Mouse (Mus musculus) large intestine, adult 2 months (tissue): ENCODE data around the gene Cryga. TPM values are rescaled to one million over a fixed set of nuclear protein-coding genes. Genes with fewer than 3 reads are reported as not detected.
A peak's percentile ranks its signal among the peaks of the same experiment; 100 is the strongest.

Experiments used
- DNase-seq: peaks from one replicate; pipeline ENCODE4 v3.0.0-alpha.2; 2012; ENCODE audit warnings: low read depth, low spot score
- WGBS: fragments of 180-500 bp; shearing (Covaris S2); methylation state at CpG from one replicate; pipeline ENCODE4 v1.1.7; 2018; 5-methylcytosine and 5-hydroxymethylcytosine counted together
- polyA plus RNA-seq: library from polyadenylated mRNA; depleted of rRNA; stranded (reverse); fragments of >200 nt; gene quantifications from 2 replicates; pipeline ENCODE4 v1.2.3, GENCODE M21; 2012; rRNA removed

Gene Cryga
- polyA plus RNA-seq, result not detected in 2 replicates

DNA sequence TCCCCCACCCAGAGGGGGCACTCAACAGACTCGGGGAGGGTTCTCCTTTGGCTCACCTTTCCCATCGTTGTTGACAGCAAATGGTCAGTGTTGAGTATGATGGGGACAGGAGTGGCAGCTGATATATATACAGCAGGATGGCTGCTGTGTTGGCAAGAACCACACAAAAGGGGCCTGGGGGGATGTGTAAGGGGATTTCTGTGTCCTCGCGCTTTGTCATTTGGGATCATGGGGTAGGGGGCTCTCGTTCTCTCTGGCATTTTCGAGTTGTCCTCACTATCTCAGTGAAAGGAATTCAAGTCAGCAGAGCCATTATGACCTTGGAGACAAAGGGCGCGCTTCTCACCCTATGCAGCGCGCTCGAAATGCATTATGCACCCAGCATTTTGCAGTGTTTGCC lies at the start of gene Cryga:
Gene Cryga (minus strand): TSS at position 101 of the 400 bp plus-strand sequence.
- 89% methylated on average over 11 of the region's 11 CpGs for WGBS
- DNase-seq, result no peak

DNA sequence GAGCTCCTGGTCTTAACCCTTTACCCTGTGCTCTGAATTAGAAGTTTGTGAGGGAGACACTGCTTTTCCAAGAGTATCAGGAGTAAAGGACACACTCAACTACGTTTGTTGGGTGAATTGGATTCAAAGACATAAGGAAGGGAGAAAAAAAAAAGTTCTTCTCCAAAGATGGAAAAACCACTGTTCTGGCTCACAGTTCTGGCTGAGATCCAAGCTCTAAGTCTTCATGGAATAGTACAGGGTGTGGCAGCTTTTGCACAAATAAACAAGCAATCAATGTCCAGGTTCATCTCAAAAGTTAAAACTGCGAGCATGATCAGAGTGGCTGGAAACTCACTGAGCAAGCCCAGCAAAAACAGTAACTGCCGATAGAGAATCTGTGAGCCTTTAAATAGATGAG lies 44.8 kb upstream of the Cryga start:
- WGBS, result 23% methylated on average over 3 of the region's 3 CpGs
- DNase-seq, result no peak

DNA sequence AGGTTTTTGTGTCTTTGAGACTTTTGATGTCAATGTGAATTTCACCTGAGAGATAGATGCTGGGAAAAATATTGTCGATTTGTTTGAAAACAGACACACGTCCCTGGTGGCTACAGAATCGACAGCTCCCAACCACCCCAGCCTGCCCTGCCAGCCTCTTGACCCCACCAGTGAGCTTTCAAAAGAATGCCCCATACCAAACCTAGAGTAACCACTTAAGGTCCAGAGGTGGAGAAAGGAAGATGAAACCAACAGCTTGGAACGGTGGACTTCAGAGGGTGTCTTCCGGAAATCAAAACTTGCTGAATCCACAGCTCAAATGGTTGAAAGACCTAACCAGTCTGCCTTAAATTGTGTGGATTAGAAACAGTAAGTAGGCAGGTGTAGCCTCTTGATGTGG lies 44.2 kb upstream of the Cryga start:
- WGBS, result 95% methylated on average over 5 of the region's 5 CpGs
- no peak for DNase-seq

DNA sequence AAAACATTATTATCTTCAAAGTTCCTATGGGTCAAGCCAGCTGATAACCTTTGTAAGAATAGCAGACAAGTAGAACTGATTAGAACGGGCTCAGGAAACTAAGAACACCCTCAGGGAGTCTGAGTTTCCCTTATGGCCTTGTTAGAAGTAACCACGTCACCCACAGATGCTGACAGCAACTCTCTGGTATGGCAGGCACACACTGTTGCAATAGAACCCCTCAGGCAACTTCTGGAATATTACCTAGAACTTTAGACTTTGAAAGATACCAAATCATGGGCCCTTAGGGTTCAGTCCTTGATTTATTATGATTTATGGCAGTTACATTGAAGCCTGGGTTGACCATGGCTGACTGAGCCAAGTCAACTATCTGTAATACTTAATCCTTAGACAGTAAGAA lies 43.4 kb upstream of the Cryga start:
- no peak for DNase-seq
- WGBS, result 45% methylated on average over 2 of the region's 2 CpGs

DNA sequence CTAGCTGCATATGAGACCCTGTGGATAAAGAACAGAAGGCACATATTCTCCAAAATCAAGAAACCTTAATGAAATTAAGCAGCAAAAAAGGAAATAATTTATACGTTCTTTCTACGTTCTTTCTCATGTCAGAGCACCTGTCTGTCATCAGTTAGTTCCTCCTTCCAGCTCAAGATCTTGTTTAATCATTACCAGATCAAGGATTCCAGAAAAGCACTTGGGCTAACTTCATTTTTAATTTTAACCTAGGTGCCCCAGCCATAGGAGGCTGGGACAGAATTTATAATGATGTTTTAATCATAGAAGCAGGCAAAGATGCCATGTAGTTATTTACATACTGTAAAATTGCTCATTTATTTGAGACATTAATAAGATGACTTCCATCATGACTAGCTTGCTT lies 41.6 kb upstream of the Cryga start:
- 43% methylated on average over 2 of the region's 2 CpGs for WGBS
- no peak for DNase-seq

DNA sequence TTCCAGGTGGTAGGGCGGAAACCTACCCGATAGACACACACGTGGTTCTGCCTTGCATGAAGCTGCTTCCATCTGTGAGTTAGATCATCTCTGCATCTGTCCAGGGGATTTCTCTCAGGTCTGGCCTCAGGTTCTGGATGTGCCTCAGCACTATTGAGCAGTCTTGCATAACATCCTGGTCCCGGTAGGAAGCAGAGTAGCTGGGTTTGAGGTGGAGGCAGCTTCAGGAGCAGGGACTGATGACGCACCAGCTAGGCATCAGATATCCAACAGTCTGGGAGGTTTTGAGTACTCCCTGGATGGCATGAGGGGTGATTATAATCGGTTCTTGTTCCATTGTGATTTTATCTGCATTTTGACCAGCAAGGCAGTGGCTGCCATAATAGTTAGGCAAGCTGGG lies 34.4 kb upstream of the Cryga start:
- DNase-seq, result no peak
- 83% methylated on average over 6 of the region's 6 CpGs for WGBS

DNA sequence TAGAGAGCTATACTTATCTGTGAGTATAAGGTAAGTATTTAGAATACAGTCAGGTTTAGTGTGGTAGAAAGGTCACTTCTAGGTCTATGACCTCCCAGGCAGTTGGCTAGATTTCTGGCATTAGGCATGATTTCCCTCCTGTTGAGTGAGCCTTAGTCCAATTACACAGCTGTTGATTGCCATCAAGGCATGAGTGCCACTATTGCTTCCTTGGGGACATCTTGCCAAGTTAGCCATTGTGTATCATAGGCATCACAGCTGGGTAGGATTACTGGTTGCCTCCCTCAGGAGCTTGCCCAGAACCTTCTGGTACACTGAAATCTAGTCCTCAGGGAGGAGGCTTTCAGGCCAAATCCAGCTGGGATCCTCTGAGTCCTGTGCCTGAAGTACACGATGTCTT lies 29.7 kb upstream of the Cryga start:
- 81% methylated on average over 1 of the region's 1 CpGs for WGBS

DNA sequence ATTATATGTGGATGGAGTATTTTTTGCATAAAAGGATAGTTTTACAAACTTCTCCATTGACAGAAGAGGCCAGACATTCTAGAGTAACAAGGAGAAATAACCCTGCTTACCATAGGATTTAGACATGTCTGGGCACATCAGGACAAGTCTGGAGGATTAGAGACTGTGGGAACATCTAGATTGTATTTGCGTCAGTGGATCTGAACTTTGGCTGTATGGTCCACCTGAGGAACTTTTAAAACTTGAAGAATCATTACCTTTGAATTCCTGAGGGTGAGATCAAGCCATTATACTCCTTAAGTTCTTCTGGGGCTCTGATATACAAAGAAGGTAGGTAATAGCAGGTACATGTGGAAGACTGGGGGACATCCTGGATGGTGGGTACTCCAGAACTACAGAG lies 28.5 kb upstream of the Cryga start:
- no peak for DNase-seq
- WGBS, result 90% methylated on average over 1 of the region's 1 CpGs

More for the DNA sequence above, 29.7 kb upstream of the Cryga start:
- DNase-seq, result no peak

DNA sequence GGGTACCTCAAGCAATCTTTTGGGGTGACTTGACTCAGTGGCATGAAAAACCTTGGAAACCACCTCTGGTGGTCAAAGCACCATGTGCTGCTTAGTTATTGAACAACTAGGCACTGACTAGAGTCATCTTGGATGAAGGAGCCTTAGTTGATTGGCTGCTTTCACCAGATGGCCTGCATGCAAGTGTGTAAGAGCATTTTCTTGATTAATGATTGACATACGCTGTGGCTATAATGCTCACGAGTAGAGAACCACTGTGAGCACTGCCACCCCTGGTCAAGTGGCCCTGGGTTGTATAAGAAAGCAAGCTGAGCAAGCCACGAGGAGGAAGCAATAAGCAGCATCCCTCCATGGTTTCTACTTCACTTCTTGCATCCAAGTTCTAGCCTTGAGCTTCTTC lies 27.1 kb upstream of the Cryga start:
- no peak for DNase-seq
- WGBS, result 40% methylated on average over 3 of the region's 3 CpGs

DNA sequence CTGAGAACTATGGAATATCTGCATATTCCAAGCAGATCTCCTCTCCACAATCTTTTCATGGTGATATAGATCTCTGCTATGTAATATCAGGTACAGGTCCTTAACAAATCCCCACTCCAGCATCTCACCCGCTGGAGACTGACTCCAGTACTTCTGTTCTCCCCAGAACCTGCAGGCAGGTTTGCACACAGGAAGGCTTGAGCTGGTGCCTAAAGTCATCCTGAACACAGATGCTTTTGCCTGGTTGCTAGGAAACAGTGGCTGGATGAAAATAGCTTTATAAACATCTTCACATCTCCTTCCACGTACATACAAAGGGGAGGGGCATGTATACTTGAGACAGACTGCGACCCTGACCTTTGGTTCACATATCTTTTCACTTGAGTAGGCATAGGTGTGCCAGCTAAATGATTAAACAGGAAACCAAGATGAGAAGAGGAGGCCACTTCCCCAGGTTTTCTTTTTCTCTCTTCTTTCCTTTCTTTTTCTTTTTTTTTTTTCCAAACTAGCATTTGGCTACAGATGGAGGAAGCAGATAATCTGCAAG lies 26.5 kb upstream of the Cryga start:
- 33% methylated on average over 3 of the region's 3 CpGs for WGBS
- peak; percentile 52 for DNase-seq

DNA sequence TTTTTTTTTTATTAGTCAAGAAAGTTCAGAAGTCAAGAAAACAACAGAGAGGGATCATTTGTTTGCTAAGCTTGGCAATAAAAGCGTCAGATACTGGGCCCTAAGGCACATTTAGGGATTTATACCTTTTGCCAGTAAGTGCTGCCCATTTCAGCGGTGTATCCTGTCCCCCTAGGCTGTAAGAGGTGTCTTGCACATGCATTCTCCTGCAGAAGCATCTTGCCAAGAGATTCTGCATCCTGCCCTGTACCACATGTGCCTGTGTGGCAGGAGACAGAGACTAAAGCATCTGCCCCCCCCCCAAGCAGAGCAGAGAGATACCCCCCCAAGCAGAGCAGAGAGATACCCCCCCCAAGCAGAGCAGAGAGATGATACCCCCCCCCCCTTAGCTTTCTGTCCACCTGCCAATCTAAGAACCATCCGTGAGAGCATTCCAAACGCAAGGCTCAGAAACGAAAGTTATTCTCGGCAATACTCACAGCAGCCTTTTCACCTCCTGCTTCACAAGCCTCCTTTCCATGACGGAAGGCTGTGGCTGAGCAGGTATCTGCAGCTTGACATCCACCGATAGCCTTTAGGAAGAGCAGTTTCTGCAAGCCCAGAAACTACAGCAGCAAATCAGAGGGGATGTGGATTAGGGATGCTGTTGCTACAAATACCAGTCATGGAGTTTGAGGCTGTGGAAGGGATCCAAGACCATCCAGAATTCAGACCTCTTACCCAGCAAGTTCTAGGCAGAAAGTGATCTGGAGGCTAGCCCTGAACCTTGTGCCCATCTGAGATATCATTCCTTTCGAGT lies 19.6 kb upstream of the Cryga start, which contains the start of gene D630023F18Rik:
Gene D630023F18Rik (minus strand): TSS at position 641 of the 799 bp plus-strand sequence.
- no peak for DNase-seq
- 10% methylated on average over 9 of the region's 9 CpGs for WGBS

DNA sequence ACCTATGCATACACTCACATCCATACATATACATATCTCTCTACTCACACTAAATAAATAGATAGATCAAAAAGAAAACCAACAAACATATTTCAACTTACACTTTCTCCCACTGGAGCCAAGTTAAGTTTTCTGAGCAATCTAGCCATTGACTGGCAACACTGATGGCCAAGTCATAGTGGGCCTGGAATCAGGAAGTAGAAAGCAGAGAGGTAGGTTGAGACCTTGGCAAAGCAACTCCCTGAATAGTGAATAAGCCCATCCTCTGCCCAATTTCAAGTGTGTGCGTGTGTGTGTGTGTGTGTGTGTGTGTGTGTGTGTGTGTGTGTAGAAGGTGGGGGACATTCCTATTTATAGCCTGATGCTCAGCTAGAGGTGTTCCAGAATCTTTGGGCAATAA lies 16.3 kb upstream of the Cryga start, which contains the start of gene Gm28845:
Gene Gm28845 (minus strand): TSS at position 121 of the 400 bp plus-strand sequence.
- DNase-seq, result no peak
- WGBS, result 78% methylated on average over 1 of the region's 1 CpGs

DNA sequence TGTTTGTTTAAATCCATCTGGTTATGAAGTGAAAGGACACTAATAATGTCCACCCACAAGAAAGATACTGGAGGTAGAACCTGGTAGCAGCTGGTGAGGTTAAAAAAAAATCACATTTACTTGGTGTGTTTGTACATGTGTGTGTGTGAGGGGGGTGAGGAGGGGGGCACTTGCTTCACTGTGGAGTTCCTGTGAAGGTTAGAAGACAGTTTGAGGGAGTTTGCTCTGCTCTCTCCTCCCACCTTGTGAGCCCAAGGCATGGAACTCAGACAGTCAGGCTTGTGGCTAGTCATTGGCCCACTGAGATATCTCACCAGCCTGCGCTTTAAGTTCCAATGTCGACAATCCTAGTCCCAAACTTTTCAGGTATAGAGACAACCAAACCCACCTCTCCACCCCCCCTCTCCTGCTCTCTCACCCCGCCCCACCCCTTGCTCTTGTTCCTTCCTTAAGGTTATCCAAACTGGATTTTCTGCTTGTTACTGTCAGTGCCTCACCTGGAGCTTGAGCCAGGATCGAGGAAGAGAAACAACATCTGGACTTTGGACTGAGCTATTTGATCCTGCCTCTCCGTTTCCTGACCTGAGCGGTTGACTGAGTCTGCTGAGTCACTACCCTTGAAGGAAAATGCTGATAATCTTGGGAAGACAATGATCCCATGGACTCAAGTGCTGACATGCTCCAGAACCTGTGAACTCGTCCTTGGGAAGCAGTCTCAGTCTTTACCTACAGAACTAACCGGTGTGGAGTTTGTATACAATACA lies 15.2 kb upstream of the Cryga start:
- peak; percentile 90 for DNase-seq
- WGBS, result 24% methylated on average over 8 of the region's 8 CpGs

DNA sequence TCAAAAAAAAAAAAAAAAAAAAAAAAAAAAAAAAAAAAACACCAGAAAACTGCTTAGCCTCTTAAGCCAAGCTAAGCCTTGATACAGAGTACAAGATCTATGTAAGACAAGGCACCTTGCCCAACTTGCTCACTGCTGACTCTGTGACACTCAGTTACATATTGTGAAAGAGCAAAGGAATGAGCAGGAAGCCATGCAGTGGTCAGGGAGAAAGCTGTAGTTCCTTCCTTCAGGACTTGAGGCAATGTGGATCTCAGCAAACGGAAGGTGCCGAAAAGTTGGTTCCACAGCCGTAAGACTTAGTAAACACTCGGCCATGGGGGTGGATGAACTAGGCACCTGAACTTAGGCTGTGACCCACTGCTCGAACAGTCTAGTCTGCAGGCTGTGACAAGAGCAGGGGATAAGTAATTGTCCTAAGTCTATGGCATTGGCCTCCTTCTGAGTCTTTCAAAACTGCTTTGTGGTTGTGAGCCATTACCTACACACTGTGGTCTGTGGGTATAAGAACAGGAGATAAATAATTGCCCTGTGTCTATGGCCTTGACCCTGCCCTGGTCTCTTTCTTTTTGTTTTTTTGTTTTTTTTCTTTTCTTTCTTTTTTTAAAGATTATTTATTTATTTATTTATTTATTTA lies 10.5 kb upstream of the Cryga start:
- no peak for DNase-seq

DNA sequence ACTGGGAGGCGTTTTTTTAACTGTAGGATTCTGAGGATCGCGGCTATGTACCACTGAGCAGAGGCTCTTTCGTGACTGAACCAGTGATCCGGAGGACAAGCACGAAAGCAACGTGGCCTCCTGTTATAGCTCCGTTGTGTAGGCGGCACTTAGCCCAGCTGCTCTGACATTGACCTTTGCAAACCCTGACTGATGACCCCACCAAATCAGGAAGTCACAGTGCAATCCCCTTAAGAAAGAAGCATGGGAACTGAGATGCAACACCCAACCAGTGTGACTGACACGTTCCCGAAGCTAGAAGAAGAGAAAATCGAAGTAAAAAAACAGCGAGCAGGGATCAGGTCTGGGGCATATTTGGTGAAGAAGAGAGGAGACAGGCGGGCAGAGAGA lies 9.6 kb upstream of the Cryga start:
- no peak for DNase-seq
- 35% methylated on average over 14 of the region's 14 CpGs for WGBS

More for the DNA sequence above, 10.5 kb upstream of the Cryga start:
- WGBS, result 86% methylated on average over 5 of the region's 5 CpGs

DNA sequence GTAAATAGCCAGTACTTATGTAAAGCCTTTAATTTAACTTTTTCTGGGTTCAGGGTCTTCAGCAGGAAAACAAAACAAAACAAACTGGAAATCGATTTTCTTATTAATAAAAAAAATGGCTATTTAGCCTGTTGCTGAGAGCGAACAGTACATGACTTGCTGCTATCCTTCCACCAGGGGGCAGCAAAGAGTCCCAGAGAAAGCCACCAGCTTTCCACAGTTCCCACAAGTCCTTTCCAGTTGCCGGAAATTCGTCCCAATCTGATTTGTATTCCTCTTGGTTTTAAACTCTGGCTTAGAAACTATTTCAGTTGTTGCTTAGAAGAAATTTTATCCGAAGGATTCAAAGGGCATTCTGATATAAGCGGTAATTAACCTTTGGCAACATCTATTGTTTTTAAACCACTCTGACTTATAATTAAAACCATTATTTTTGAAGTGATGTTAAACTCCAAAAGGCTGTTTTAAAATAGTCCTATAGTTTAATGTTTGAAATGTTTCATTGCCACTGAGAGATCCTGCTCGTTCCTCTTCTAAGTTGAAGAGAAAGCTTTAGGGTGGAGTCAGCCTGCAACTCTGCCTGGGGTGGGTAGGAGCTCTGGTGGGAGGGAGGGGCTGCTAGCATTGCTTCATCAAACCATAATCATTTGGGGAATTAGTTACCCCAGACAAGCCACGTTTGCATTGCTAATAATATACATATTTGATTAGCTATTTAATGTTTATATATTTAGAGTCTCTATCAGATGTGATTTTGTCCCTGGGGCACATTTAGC lies 9.0 kb upstream of the Cryga start:
- peak; percentile 93 for DNase-seq
- WGBS, result 3% methylated on average over 8 of the region's 8 CpGs

DNA sequence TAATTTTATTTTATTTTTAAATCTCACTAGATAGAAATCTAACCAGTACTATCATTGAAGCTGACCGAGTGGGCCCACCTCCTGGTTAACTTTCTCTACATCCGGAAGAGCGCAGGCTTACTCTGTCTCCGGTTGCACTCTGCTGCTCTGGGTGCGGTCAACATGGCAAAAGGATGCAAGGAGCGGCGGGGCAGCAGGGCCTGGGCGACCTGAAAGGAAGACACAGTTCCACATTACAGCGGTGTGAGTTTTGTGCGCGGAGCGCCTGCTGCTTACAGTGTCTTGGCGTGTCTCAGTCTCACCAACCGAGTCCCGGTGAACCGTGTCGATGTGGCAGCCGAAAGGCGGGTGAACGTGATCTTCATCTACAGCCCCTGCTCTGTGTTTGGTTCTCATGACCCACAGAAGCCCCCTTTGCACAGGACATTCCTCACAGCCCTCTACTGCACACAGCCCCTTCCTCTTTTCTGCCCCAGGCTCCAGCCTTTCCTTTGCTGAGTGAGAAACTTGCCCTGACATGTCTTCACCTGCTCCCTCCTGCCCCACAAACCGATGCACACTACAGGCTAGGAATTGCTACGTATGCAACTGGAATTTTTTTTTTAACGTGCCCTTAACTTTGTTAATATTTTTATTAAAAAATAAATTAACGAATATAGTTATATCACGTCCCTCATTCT lies 6.7 kb upstream of the Cryga start:
- WGBS, result 83% methylated on average over 25 of the region's 25 CpGs
- no peak for DNase-seq

DNA sequence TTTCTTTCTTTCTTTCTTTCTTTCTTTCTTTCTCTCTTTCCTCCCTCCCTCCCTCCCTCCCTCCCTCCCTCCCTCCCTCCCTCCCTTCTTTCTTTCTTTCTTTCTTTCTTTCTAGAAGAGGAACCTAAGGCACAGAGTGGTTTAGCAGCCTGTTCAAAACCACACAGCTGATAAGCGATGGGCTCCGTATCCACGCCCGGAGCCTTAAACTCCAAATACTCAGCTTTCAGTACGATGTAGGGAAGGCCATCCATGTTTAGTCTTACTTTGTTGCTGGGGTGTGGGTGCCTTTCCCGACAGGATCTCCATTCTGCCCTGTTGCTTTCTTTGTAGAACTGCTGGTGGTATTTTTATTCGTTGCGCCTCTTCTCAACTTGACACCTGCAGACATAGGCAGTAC lies 6.0 kb upstream of the Cryga start:
- WGBS, result 88% methylated on average over 8 of the region's 8 CpGs
- DNase-seq, result no peak
